Mouse (Mus musculus) neural tube, embryonic 15.5 days (tissue): ENCODE measurements around the gene Meaf6. TPM values are rescaled to one million over a fixed set of nuclear protein-coding genes. Genes with fewer than 3 reads are reported as not detected.

ENCODE experiments used
- polyA plus RNA-seq: library from polyadenylated mRNA; unstranded; fragments of >200 nt; fragmentation: Nextera tagmentation; extraction: Ambion mirVana; gene quantifications from 2 replicates; pipeline ENCODE4 v1.2.1, GENCODE M21; 2015

Gene Meaf6
- polyA plus RNA-seq, 1 experiment from 2014 or later, result 164 TPM

Other genes with a start within 250 kb of the Meaf6 start
- 43.2 and 44.9 TPM in 2 replicates for gene Yrdc, start 234.5 kb upstream of the Meaf6 start, polyA plus RNA-seq
- 82.5 and 106 TPM in 2 replicates for gene 1110065P20Rik, start 233.9 kb upstream of the Meaf6 start, polyA plus RNA-seq
- 10.4 and 17.8 TPM in 2 replicates for gene Maneal, start 223.0 kb upstream of the Meaf6 start, polyA plus RNA-seq
- 9.4 and 13.7 TPM in 2 replicates for gene Epha10, start 204.2 kb upstream of the Meaf6 start, polyA plus RNA-seq
- 14.2 and 15.2 TPM in 2 replicates for gene 9930104L06Rik, start 148.1 kb upstream of the Meaf6 start, polyA plus RNA-seq
- 22.1 and 51.7 TPM in 2 replicates for gene Cdca8, start 145.8 kb upstream of the Meaf6 start, polyA plus RNA-seq
- 1.2 and 2.8 TPM in 2 replicates for gene Rspo1, start 98.7 kb upstream of the Meaf6 start, polyA plus RNA-seq
- 88.6 and 91.7 TPM in 2 replicates for gene Gnl2, start 68.5 kb upstream of the Meaf6 start, polyA plus RNA-seq
- 0.70 and 0.79 TPM in 2 replicates for gene Dnali1, start 19.4 kb upstream of the Meaf6 start, polyA plus RNA-seq
- 24.1 and 24.3 TPM in 2 replicates for gene Snip1, start 18.5 kb upstream of the Meaf6 start, polyA plus RNA-seq
- gene Zc3h12a, start 42.7 kb downstream of the Meaf6 start, polyA plus RNA-seq, result 0.15 and 0.68 TPM in 2 replicates